Mouse (Mus musculus) MEL (cell line): ENCODE measurements around the gene Tfrc. TPM values are rescaled to one million over a fixed set of nuclear protein-coding genes. Genes with fewer than 3 reads are reported as not detected.

Experiments used
- DNase-seq: peaks from one replicate; pipeline ENCODE4 v3.0.0; 2011; ENCODE audit warnings: low read depth, low spot score
- H3K27ac ChIP-seq: 2 replicates; pipeline ENCODE4 v1.5.1; 2012; ENCODE audit warnings: low read depth, mild to moderate bottlenecking, control low read depth, low read length, moderate library complexity; ENCODE audit not compliant: control insufficient read depth
- H3K27me3 ChIP-seq, 2 experiments: fragments of 150-350 bp in 1 of 2; sonication (generic) in 1 of 2; 2 replicates each; pipeline ENCODE4 v1.6.1; 2012; ENCODE audit warnings: low read length in 2 of 2, mild to moderate bottlenecking in 2 of 2, improper control_type of control experiment in 1 of 2, moderate library complexity in 1 of 2; ENCODE audit not compliant: insufficient read depth in 2 of 2, control insufficient read depth in 1 of 2
- H3K36me3 ChIP-seq, 2 experiments: 2 replicates each; pipeline ENCODE4 v1.6.1; 2012 to 2014; ENCODE audit warnings: low read length in 2 of 2, improper control_type of control experiment in 1 of 2, inconsistent platforms in 1 of 2, mild to moderate bottlenecking in 1 of 2; ENCODE audit not compliant: insufficient read depth in 2 of 2, control insufficient read depth in 1 of 2
- H3K4me1 ChIP-seq, 2 experiments: fragments of 150-350 bp in 1 of 2; sonication (generic) in 1 of 2; 2 replicates each; pipeline ENCODE4 v1.6.1; 2012; ENCODE audit warnings: low read length in 2 of 2, improper control_type of control experiment in 1 of 2, mild to moderate bottlenecking in 1 of 2; ENCODE audit not compliant: insufficient read depth in 2 of 2, control insufficient read depth in 1 of 2
- H3K4me3 ChIP-seq, 2 experiments: fragments of 150-350 bp in 1 of 2; sonication (generic) in 1 of 2; 2 replicates each; pipeline ENCODE4 v1.5.1; 2012; ENCODE audit warnings: low read depth in 2 of 2, low read length in 2 of 2, mild to moderate bottlenecking in 2 of 2, moderate library complexity in 2 of 2, control low read depth in 1 of 2, improper control_type of control experiment in 1 of 2; ENCODE audit not compliant: control insufficient read depth in 1 of 2, insufficient read depth in 1 of 2
- H3K79me2 ChIP-seq: 2 replicates; pipeline ENCODE4 v1.6.1; 2012; ENCODE audit warnings: mild to moderate bottlenecking, low read length, moderate library complexity; ENCODE audit not compliant: control insufficient read depth, poor library complexity, insufficient read depth
- H3K9ac ChIP-seq: 2 replicates; pipeline ENCODE4 v1.6.1; 2012; ENCODE audit warnings: low read depth, mild to moderate bottlenecking, control low read depth, low read length, moderate library complexity; ENCODE audit not compliant: control insufficient read depth, poor library complexity, severe bottlenecking
- H3K9me3 ChIP-seq: fragments of 150-350 bp; sonication (generic); replicated peaks from 2 replicates; pipeline ENCODE4 v1.6.1; 2012; ENCODE audit warnings: mild to moderate bottlenecking, low read length, improper control_type of control experiment, moderate library complexity; ENCODE audit not compliant: insufficient read depth
- CHD1 ChIP-seq: IDR thresholded peaks from 2 replicates; pipeline ENCODE4 v1.6.1; 2012; ENCODE audit warnings: low read depth, mild to moderate bottlenecking, inconsistent platforms, low read length, improper control_type of control experiment
- CHD2 ChIP-seq: IDR thresholded peaks from 2 replicates; pipeline ENCODE4 v1.6.1; 2011; ENCODE audit warnings: low read length, improper control_type of control experiment
- E2F4 ChIP-seq: IDR thresholded peaks from 2 replicates; pipeline ENCODE4 v1.6.1; 2011; ENCODE audit warnings: low read depth, low read length, improper control_type of control experiment, borderline replicate concordance
- ELF1 ChIP-seq: IDR thresholded peaks from 2 replicates; pipeline ENCODE4 v1.6.1; 2014; ENCODE audit warnings: low read depth, mild to moderate bottlenecking, inconsistent platforms, low read length, improper control_type of control experiment, moderate library complexity
- EP300 ChIP-seq, 2 experiments: IDR thresholded peaks; 2 replicates each; pipeline ENCODE4 v1.6.1; 2011; ENCODE audit warnings: improper control_type of control experiment in 2 of 2, low read length in 2 of 2, low read depth in 1 of 2, mild to moderate bottlenecking in 1 of 2
- GABPA ChIP-seq: IDR thresholded peaks from 2 replicates; pipeline ENCODE4 v1.6.1; 2012; ENCODE audit warnings: low read depth, mild to moderate bottlenecking, inconsistent platforms, low read length, improper control_type of control experiment, moderate library complexity
- HCFC1 ChIP-seq: IDR thresholded peaks from 2 replicates; pipeline ENCODE4 v1.6.1; 2012; ENCODE audit warnings: low read depth, mild to moderate bottlenecking, inconsistent platforms, low read length, improper control_type of control experiment, moderate library complexity
- JUND ChIP-seq: IDR thresholded peaks from 2 replicates; pipeline ENCODE4 v1.6.1; 2011; ENCODE audit warnings: low read depth, mild to moderate bottlenecking, improper control_type of control experiment, low read length
- KAT2A ChIP-seq: conservative IDR thresholded peaks from 2 replicates; pipeline ENCODE4 v1.6.1; 2012; ENCODE audit warnings: low read depth, low read length, improper control_type of control experiment, inconsistent platforms
- MAFK ChIP-seq: IDR thresholded peaks from 2 replicates; pipeline ENCODE4 v1.6.1; 2011; ENCODE audit warnings: low read depth, mild to moderate bottlenecking, low read length, improper control_type of control experiment, borderline replicate concordance
- MAX ChIP-seq: IDR thresholded peaks from 2 replicates; pipeline ENCODE4 v1.6.1; 2011; ENCODE audit warnings: low read length, improper control_type of control experiment
- MAZ ChIP-seq: IDR thresholded peaks from 2 replicates; pipeline ENCODE4 v1.6.1; 2012; ENCODE audit warnings: low read depth, mild to moderate bottlenecking, inconsistent platforms, low read length, improper control_type of control experiment
- MEF2A ChIP-seq: IDR thresholded peaks from 2 replicates; pipeline ENCODE4 v1.6.1; 2014; ENCODE audit warnings: low read depth, mild to moderate bottlenecking, inconsistent platforms, low read length, improper control_type of control experiment; ENCODE audit not compliant: poor library complexity, insufficient replicate concordance, severe bottlenecking; ENCODE audit errors: extremely low read depth
- MXI1 ChIP-seq: IDR thresholded peaks from 2 replicates; pipeline ENCODE4 v1.6.1; 2011; ENCODE audit warnings: mild to moderate bottlenecking, low read depth, low read length, improper control_type of control experiment
- MYB ChIP-seq: IDR thresholded peaks from 2 replicates; pipeline ENCODE4 v1.6.1; 2011; ENCODE audit warnings: mild to moderate bottlenecking, low read depth, low read length, improper control_type of control experiment
- MYC ChIP-seq: IDR thresholded peaks from 2 replicates; pipeline ENCODE4 v1.6.1; 2011; ENCODE audit warnings: low read depth, mild to moderate bottlenecking, low read length, improper control_type of control experiment, moderate library complexity
- NELFE ChIP-seq: IDR thresholded peaks from 2 replicates; pipeline ENCODE4 v1.6.1; 2011; ENCODE audit warnings: low read depth, low read length, improper control_type of control experiment
- NRF1 ChIP-seq: IDR thresholded peaks from 2 replicates; pipeline ENCODE4 v1.6.1; 2014; ENCODE audit warnings: low read depth, mild to moderate bottlenecking, inconsistent platforms, low read length, improper control_type of control experiment, moderate library complexity; ENCODE audit not compliant: poor library complexity, insufficient read depth, severe bottlenecking
- POLR2A ChIP-seq, 2 experiments: IDR thresholded peaks; 2 replicates each; pipeline ENCODE4 v1.6.1; 2011 to 2012; ENCODE audit warnings: low read length in 2 of 2, mild to moderate bottlenecking in 2 of 2, control low read depth in 1 of 2, improper control_type of control experiment in 1 of 2, low read depth in 1 of 2, moderate library complexity in 1 of 2; ENCODE audit not compliant: control insufficient read depth in 1 of 2, insufficient read depth in 1 of 2, poor library complexity in 1 of 2
- POLR2AphosphoS2 ChIP-seq: IDR thresholded peaks from 2 replicates; pipeline ENCODE4 v1.6.1; 2011; ENCODE audit warnings: low read length, improper control_type of control experiment
- SIN3A ChIP-seq: IDR thresholded peaks from 2 replicates; pipeline ENCODE4 v1.6.1; 2012; ENCODE audit warnings: low read length, improper control_type of control experiment, inconsistent platforms
- SMC3 ChIP-seq: IDR thresholded peaks from 2 replicates; pipeline ENCODE4 v1.6.1; 2011; ENCODE audit warnings: low read depth, low read length, improper control_type of control experiment
- TBP ChIP-seq: IDR thresholded peaks from 2 replicates; pipeline ENCODE4 v1.8.0; 2011; ENCODE audit warnings: low read depth, low read length, improper control_type of control experiment
- UBTF ChIP-seq: IDR thresholded peaks from 2 replicates; pipeline ENCODE4 v1.6.1; 2012; ENCODE audit warnings: low read depth, mild to moderate bottlenecking, inconsistent platforms, low read length, improper control_type of control experiment, moderate library complexity, borderline replicate concordance; ENCODE audit not compliant: insufficient read depth
- USF2 ChIP-seq, 2 experiments: IDR thresholded peaks; 2 replicates each; pipeline ENCODE4 v1.6.1; 2011 to 2012; ENCODE audit warnings: improper control_type of control experiment in 2 of 2, low read length in 2 of 2, borderline replicate concordance in 1 of 2, inconsistent platforms in 1 of 2, low read depth in 1 of 2, mild to moderate bottlenecking in 1 of 2; ENCODE audit not compliant: insufficient read depth in 1 of 2
- ZC3H11A ChIP-seq: IDR thresholded peaks from 2 replicates; pipeline ENCODE4 v1.6.1; 2012; ENCODE audit warnings: low read depth, mild to moderate bottlenecking, inconsistent platforms, low read length, improper control_type of control experiment
- ZMIZ1 ChIP-seq: IDR thresholded peaks from 2 replicates; pipeline ENCODE4 v1.6.1; 2012; ENCODE audit warnings: low read depth, mild to moderate bottlenecking, inconsistent platforms, low read length, improper control_type of control experiment, moderate library complexity
- ZNF384 ChIP-seq: IDR thresholded peaks from 2 replicates; pipeline ENCODE4 v1.6.1; 2012; ENCODE audit warnings: low read depth, mild to moderate bottlenecking, inconsistent platforms, low read length, improper control_type of control experiment
- polyA plus RNA-seq, 2 experiments: library from polyadenylated mRNA; stranded (reverse) in 1 of 2; unstranded in 1 of 2; fragments of >175 nt in 1 of 2; fragments of >200 nt in 1 of 2; gene quantifications; 2 replicates each; pipeline versions ENCODE4 v1.2.1 to v1.2.4; 2012; ENCODE audit warnings: low replicate concordance in 2 of 2, low read depth in 1 of 2; ENCODE audit not compliant: insufficient read length in 2 of 2, insufficient read depth in 1 of 2, missing spikeins in 1 of 2
- total RNA-seq: library from RNA; depleted of rRNA; stranded (reverse); fragments of 300-350 nt; gene quantifications from 2 replicates; pipeline ENCODE4 v1.2.3, GENCODE M21; 2012

Gene Tfrc
- total and polyA plus RNA-seq, 3 experiments = 90.9 to 234 (median 106) TPM

- Histone ChIP-seq H3K27me3 (no peaks in the 10 kb centered on the region), H3K4me3 (no peak overlapping the region), H3K9ac (no peak overlapping the region), H3K27ac (no peak overlapping the region), H3K79me2 (no peaks in the 10 kb centered on the region), H3K4me1 (peaks cover 0 to 13% of the 10 kb centered on the region in 2 experiments; a peak in 2 of 4 replicates), H3K9me3 (no peaks in the 10 kb centered on the region), H3K36me3 (peaks cover 3 to 14% of the 10 kb centered on the region in 2 experiments; a peak in 2 of 4 replicates)
- no peak for DNase-seq
- TF ChIP-seq USF2 (IDR thresholded peaks at IDR 0.05; ENCODE audit: borderline replicate concordance in 1 of 2, insufficient read depth in 1 of 2, low read depth in 1 of 2, low read length in 2 of 2) (no peak), POLR2A (IDR thresholded peaks at IDR 0.05; ENCODE audit: control insufficient read depth in 1 of 2, insufficient read depth in 1 of 2, low read depth in 1 of 2, low read length in 2 of 2, poor library complexity in 1 of 2) (no peak), TBP (no peak), MAFK (no peak), KAT2A (no peak), MEF2A (no peak), ZNF384 (no peak), SMC3 (no peak), MYB (no peak), CHD2 (no peak), HCFC1 (no peak), MYC (no peak), E2F4 (no peak), ZMIZ1 (no peak), EP300 (IDR thresholded peaks at IDR 0.05; ENCODE audit: low read depth in 1 of 2, low read length in 2 of 2) (no peak), MAX (no peak), ZC3H11A (no peak)
These were observed 28.3 kb downstream of the Tfrc start for GRCm38 (mm10) chr16:32636871-32637521.

DNA sequence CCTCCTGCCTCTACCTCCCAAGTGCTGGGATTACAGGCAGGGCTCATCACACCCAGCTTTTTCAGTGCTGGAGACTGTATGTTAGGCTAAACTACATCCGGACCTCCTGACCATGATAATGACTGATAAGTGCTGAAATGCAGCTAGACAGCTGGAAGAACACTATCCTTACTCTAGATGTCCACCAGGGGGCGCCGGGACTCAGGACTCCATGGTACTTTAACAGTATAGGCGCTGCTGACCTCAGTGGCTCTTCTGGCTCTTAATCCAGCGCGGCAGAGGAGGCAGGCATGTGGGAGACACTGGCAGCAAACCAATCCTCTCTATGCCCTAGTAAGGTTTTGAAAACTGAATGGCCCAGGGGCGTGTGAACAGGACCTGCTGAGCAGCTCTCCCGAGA, 29.8 kb downstream of the Tfrc start:
- Histone ChIP-seq H3K27ac (no peak overlapping the region), H3K36me3 (peaks cover 0 to 11% of the 10 kb centered on the region in 2 experiments; a peak in 2 of 4 replicates), H3K79me2 (no peaks in the 10 kb centered on the region), H3K27me3 (no peaks in the 10 kb centered on the region), H3K4me3 (no peak overlapping the region), H3K4me1 (peaks cover 0 to 13% of the 10 kb centered on the region in 2 experiments; a peak in 2 of 4 replicates), H3K9ac (peak overlapping the region; percentile 40; the same call in 1 of the 2 replicates), H3K9me3 (no peaks in the 10 kb centered on the region)
- DNase-seq = peak; percentile 92
- TF ChIP-seq MXI1 = peak; percentile 62
- no peak for TF ChIP-seq GABPA
- TF ChIP-seq MAZ = peak; percentile 41; the same call in 1 of the 2 replicates
- peak; percentile 49 to 65 for TF ChIP-seq EP300 (IDR thresholded peaks at IDR 0.05; ENCODE audit: low read depth in 1 of 2, low read length in 2 of 2)
- peak; percentile 80 for TF ChIP-seq SIN3A
- no peak for TF ChIP-seq POLR2AphosphoS2
- TF ChIP-seq KAT2A = no peak
- TF ChIP-seq POLR2A (IDR thresholded peaks at IDR 0.05; ENCODE audit: control insufficient read depth in 1 of 2, insufficient read depth in 1 of 2, low read depth in 1 of 2, low read length in 2 of 2, poor library complexity in 1 of 2) = no peak
- no peak for TF ChIP-seq ZMIZ1
- peak; percentile 58; the same call in 1 of the 2 replicates for TF ChIP-seq MYC
- TF ChIP-seq MAFK = no peak
- TF ChIP-seq MAX = no peak
- peak; percentile 50; the same call in 1 of the 2 replicates for TF ChIP-seq HCFC1
- TF ChIP-seq ELF1 = 0 out of 2 replicates have a peak, but pooled peaks have one; percentile 33
- TF ChIP-seq CHD1 = no peak
- TF ChIP-seq JUND = no peak
- TF ChIP-seq NELFE = no peak
- TF ChIP-seq NRF1 = 0 out of 2 replicates have a peak, but pooled peaks have one; percentile 11
- no peak for TF ChIP-seq UBTF
